Mouse (Mus musculus) cerebellum, postnatal 14 days (tissue): ENCODE measurements around the gene Serpina3m.
"Not testable (repeated sequence)": the region's sequence is repeated elsewhere in the genome, so short reads cannot be mapped to it uniquely, and the experiment has no call there.

Experiments
- DNase-seq, 2 experiments: peaks; one replicate each; pipeline ENCODE4 v3.0.0; 2021; ENCODE audit warnings: mixed read lengths in 2 of 2

Serpina3m gene

GRCm38 (mm10) chr12:104391057-104391456 lies 52.8 kb downstream of the Serpina3m start:
- not testable (repeated sequence) for DNase-seq

GRCm38 (mm10) chr12:104403968-104404367 lies 65.7 kb downstream of the Serpina3m start:
- DNase-seq = no peak

DNA sequence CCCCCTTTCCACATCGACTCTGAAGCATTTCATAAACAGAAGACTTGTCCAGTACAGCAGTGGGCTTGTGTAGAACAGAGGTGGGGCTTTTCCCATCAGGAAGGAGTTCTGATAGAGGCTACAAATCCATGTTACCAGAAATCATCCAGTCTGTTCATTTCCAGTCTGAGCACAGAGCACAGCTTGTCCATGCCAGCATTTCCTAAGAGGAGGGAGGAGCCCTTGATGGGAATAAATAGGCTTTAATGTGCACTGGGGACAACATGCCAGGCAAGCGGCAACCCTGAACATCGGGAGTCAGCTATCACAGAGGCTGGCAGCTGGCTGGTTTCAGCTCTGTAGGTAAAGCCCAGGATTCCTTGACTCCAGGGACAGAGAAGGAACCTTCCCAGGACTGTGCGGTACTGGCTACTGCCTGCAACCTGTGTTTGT lies 68.2 kb downstream of the Serpina3m start, which contains the start of gene Serpina3n:
Gene Serpina3n, plus strand, starts transcription at position 276 of the 432 bp plus-strand sequence.
- DNase-seq = no peak

DNA sequence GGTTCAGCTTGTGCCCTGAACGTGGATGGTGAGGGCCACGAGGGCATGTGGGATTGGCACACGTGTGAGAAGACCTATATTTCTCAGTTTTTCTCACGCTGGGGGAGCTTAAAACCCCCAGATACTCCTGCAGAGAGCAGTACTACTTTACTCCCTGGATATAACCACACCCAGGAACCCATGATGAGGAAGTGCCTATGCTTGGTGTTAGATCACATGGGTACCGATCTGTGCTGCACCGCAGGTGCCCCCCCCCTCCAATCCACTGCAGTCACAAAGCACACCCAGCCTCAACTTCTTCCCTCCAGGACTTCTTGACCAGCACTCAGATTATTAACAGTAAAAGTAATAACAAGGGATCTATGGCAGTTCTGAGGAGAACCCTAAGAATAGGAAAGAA lies 74.2 kb downstream of the Serpina3m start:
- DNase-seq = no peak

DNA sequence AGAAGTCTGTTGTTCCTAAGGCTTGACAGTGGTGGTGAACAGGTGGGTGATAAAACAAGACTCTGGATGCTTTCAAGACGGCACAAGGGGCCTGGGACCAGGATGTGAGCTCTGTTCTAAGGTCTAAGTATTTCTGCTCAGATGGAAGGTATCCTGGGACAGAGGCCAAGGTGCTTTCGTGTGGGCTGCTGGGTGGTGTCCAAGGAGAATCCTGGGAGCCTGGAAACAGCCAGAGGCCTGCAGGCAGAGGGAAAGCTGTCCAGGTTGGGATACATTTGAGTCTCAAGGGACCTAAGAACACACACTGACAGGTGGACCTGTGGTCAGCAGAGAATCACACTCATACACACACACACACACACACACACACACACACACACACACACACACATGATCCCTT lies 76.3 kb downstream of the Serpina3m start:
- DNase-seq = peak in 1 of 2 experiments; percentile 29

DNA sequence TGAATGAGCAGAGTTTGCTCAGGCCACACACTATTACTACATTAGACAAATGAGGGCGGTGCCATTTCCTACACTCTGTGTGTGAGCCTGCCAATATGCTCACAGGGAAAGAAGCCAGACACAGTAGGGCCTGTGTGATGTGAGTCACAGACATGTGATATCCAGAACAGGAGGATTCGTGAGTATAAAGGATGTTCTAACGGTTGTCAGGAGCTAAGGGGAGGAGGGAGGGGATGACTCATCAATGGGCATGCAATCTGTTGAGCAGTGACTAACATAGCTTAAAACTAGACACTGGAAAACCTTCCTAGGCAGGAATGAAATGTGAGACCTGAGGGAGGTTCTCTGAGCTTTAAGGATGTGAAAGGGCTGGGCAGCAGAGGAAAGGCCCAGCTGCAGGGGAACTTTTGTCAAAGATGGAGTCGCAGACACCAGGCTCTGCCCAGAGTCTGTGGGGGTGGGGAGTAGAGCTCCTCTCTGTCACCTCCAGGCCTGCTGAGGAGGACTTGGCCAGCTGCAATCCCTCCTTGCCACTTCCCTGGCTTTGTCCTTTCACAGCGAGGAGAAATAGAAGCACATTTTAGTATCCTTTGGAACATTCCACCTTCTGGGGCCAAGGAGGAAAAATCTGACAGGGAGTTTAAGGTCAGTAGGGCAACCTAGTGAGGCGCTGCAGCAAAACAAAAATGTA lies 77.5 kb downstream of the Serpina3m start:
- DNase-seq = peak; percentile 61 to 62

DNA sequence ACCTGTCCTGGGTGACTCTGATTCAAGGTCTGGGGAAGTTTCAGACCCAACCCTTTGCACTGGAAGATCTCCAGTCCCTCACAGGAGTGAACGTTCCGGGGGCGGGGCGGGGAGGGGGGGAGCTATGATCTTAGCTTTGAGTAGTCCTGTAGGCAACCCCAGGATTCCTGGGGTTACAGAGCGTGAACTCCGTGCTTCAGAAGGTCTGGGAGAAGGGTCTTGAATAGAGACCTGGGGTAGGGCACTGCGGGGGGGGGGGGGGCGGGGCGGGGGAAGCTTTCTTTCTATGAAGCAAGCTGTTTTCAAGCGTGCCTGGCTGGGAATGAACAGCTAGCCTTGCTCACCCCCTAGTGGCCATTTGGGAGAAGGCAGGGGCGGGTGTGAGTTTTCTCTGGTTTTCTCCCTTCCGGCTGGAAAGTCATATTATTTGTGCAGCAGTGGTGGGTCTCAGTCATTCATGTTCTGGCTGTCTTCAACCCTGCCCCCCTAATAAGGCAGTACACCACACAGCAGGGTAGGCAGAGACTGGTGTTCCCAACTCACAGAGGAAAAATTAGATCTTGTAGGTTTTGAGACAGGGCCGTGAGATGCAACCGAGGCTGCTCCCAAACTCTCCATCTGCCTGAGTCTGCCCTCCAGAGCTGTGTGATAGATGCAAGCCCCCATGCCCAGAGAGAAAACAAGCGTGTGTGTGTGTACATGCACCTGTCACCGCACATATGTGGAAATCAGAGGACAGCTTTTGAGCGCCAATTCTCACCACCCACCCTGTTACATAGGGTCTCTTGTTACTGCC lies 80.3 kb downstream of the Serpina3m start:
- peak; percentile 91 to 95 for DNase-seq

DNA sequence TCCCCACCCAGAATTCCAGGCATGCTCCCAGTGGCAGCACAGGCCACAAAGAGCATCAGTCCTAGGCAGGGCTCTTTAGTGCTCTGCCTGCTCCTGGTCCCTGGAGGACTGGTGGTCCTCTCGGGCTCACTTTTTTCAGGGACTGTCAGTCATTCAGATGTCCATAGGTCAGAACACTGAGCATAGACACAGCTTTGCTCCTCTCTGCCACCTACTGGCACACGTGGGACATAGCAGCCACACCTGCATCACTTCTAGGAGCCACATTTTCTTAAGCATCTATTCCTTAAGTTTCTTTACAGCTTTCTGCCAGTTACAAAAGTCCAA lies 80.8 kb downstream of the Serpina3m start:
- no peak for DNase-seq

- peak in 1 of 2 experiments; percentile 32 for DNase-seq
These were observed 84.5 kb downstream of the Serpina3m start for GRCm38 (mm10) chr12:104422615-104423392.

DNA sequence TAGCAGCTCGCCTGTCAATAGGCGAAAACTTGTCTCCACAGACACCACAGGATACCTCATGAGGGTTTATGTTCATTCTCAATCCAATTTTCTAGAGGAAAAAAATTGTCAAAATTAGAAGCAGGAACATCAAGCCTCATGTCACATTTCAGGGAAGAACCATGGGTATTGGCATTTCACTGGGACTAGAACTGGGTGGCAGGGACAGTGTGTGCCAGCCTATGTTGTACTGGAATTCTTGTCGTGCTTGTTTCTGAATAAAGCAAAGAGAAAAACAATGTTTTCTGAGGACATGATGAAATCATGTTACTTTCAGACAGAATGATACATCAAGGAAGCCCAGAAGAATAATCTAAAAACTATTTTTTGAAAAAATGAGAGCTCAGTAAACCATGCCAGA lies 87.3 kb downstream of the Serpina3m start:
- DNase-seq = no peak

GRCm38 (mm10) chr12:104426915-104427314 lies 88.6 kb downstream of the Serpina3m start:
- peak; percentile 41 to 57 for DNase-seq

DNA sequence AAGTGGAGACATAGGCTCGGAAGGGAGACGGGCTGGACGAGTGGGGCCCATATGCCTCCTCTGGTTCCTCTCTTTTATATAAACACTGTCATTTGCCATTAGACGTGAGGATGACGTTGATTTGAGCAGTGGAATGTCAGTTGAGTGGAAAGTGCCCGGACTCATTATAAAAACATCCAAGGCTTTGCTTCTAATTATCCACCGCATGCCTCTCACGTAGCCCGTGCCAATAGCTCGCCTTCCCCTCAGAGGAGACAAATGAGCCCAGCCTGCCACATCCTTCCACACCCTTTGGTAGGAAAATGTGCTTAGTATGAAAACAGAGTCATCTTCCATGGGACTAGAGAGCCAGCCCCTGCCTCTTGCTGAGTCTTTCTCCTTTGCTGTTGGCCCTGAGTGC lies 93.1 kb downstream of the Serpina3m start:
- no peak for DNase-seq

- DNase-seq = no peak
These were observed 94.9 kb downstream of the Serpina3m start for GRCm38 (mm10) chr12:104433214-104433613.

DNA sequence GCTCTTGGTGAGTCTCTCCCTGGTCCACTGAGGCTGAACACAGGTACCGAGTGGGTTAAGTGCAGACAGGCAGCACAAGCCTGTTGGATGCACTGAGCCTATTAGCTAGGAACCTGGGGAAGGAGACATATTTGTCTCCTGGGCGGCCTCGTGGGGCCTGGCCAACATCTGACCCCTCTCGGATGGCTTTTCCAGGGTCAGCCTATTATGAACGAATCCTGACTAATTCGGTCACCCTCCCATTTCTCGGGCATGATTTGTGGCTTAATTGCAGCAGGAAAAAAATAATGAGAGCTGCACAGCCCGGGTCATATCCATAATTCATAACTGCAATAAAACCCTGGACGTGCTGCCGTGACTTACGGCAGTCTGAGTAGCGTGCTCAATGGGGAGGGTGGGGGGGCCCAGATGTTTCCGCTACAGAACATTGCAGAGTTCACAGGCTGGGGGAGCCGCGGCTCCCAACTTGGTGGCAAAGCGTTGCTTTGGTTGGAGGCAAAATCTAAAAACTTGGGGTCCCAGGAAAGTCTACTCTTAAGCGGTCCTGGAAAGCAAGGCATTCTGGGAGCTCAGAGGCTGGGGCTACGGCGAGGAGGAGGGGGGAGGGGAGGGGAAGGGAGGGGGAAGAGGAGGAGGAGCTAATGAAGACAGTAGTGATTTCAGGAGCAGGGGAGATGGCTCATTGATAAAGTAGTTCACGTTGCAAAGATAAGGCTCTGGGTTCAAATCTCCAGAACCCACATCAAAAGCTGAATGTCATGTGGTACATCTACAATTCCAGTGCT lies 95.9 kb downstream of the Serpina3m start:
- DNase-seq = no peak

- peak; percentile 95 to 96 for DNase-seq
These were observed 101.9 kb downstream of the Serpina3m start for GRCm38 (mm10) chr12:104440087-104440760.

DNA sequence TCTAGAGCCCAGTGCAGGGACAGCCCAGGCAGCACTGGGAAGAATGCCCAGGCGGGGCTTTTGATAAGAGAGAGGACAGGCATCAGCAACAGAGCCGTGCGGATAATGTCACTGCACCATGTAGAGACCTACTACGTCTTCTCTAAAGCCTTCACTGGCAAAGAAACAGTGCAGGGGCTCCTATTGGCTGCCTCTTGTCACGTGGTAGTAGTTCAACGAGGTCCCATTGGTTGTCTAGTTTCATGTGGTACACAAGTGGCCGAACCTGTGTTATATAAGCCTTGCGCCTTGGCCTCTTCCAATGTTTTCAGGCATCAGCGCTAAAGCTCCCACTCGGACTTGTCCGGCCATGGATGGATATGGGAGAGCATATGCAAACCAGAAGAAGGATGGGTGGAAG lies 105.4 kb downstream of the Serpina3m start:
- peak in 1 of 2 experiments; percentile 25 for DNase-seq
